Mouse (Mus musculus) spleen, adult 2 months (tissue): Measurements from ENCODE around the gene Fnip2. TPM values are rescaled to one million over a fixed set of nuclear protein-coding genes. Genes with fewer than 3 reads are reported as not detected.

Experiments
- DNase-seq, 2 experiments: peaks; one replicate each; pipeline versions ENCODE4 v3.0.0 to v3.0.0-alpha.2; 2012 to 2021; ENCODE audit warnings: low spot score in 2 of 2, low read depth in 1 of 2
- H3K27ac ChIP-seq: fragments of 200-500 bp; 2 replicates; pipeline ENCODE4 v1.5.1; 2012; ENCODE audit warnings: low read length, inconsistent platforms; ENCODE audit not compliant: insufficient read depth
- H3K27me3 ChIP-seq: fragments of 200-500 bp; 2 replicates; pipeline ENCODE4 v1.6.1; 2012; ENCODE audit warnings: mild to moderate bottlenecking, moderate library complexity, low read length, inconsistent platforms; ENCODE audit not compliant: control insufficient read depth, insufficient read depth
- H3K36me3 ChIP-seq: fragments of 200-500 bp; 2 replicates; pipeline ENCODE4 v1.6.1; 2012; ENCODE audit warnings: mild to moderate bottlenecking, low read length, inconsistent platforms; ENCODE audit not compliant: control insufficient read depth, insufficient read depth
- H3K4me1 ChIP-seq: fragments of 200-500 bp; 2 replicates; pipeline ENCODE4 v1.6.1; 2011; ENCODE audit warnings: inconsistent platforms; ENCODE audit not compliant: control insufficient read depth, insufficient read depth, insufficient read length
- H3K4me3 ChIP-seq: fragments of 200-500 bp; 2 replicates; pipeline ENCODE4 v1.5.1; 2011; ENCODE audit warnings: mild to moderate bottlenecking, inconsistent platforms; ENCODE audit not compliant: insufficient read depth, insufficient read length; ENCODE audit errors: extremely low read depth
- CTCF ChIP-seq: fragments of 200-500 bp; IDR thresholded peaks from 2 replicates; pipeline ENCODE4 v1.5.1; 2011; ENCODE audit warnings: mild to moderate bottlenecking, inconsistent platforms; ENCODE audit not compliant: insufficient read depth, insufficient read length, insufficient replicate concordance; ENCODE audit errors: extremely low read depth
- POLR2A ChIP-seq: fragments of 200-500 bp; IDR thresholded peaks from 2 replicates; pipeline ENCODE4 v1.6.1; 2011; ENCODE audit warnings: low read depth, low read length, inconsistent platforms
- WGBS: fragments of 180-500 bp; shearing (Covaris S2); methylation state at CpG from one replicate; pipeline ENCODE4 v1.1.7; 2018; 5-methylcytosine and 5-hydroxymethylcytosine counted together
- polyA plus RNA-seq: library from polyadenylated mRNA; depleted of rRNA; stranded (reverse); fragments of >200 nt; gene quantifications from 2 replicates; pipeline ENCODE4 v1.2.3, GENCODE M21; 2012

Gene Fnip2
- polyA plus RNA-seq, 1 experiment, result 3.1 TPM

DNA sequence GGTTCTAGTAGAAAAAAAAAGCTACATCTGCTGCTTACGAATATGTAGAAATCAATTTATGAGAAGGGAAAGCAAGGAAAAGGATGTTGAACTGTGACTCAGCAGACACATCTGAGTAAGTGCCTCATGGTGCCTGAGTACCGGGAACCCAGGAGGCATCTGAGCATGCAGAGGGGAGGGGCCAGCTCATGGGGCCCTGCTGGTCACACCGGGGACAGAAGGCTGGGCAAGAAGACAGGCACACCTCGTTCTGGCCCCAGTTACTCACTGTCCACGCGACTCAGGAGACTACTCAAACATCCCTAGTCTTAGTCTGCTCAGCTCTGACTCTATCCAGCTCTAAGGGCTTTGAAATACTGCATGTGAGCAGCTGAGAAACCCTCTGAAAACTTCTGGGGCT, 25.0 kb downstream of the Fnip2 start:
- Histone ChIP-seq H3K27ac (no peak overlapping the region), H3K27me3 (no peaks in the 10 kb centered on the region; the same call in 1 of the 2 replicates), H3K4me1 (no peaks in the 10 kb centered on the region), H3K36me3 (no peaks in the 10 kb centered on the region), H3K4me3 (no peak overlapping the region)
- 24% methylated on average over 6 of the region's 6 CpGs for WGBS
- TF ChIP-seq CTCF (no peak), POLR2A (no peak)
- no peak for DNase-seq

DNA sequence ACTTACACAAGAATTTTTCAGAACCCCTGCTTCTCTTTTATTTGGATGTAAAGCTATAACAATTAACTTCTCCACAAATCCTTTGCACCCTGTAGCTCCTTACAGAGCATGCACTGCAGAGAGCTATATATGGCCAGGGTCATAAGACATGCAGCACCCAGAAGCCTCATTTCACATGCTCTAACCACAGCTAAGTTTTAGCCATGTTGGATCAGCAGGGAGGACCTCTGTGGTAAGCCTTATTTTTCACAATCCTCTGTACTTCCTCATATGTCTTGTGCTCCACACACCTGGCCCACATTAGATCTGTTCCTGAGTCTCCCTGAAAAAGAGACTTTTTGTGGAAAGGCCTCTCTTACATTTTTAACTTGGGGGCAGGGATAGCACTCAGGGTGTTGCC, 27.9 kb downstream of the Fnip2 start:
- H3K36me3 ChIP-seq, result no peaks in the 10 kb centered on the region
- no peak overlapping the region for H3K27ac ChIP-seq
- TF ChIP-seq CTCF, result no peak
- no peak for TF ChIP-seq POLR2A
- H3K27me3 ChIP-seq, result no peaks in the 10 kb centered on the region; the same call in 1 of the 2 replicates
- H3K4me3 ChIP-seq, result no peak overlapping the region
- no peak for DNase-seq
- no peaks in the 10 kb centered on the region for H3K4me1 ChIP-seq

DNA sequence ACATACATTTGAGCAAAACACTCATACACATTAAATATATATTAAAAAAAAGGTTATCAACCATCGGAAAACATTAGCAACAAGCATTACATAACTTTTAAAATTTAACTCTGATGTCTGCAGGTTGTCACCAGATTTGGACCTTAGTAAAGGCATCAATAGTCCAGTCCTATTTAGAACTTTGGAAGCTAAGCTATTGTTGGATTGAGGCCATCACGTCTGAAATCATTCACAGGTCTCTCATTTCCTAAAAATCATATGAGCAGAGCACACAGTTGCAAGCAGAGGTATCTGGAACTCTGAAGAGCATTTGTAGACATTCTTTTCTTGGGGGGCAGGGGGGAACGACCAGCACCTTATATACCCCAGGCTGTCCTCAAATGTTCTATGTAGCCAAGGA, 28.5 kb downstream of the Fnip2 start:
- Histone ChIP-seq H3K4me1 (no peaks in the 10 kb centered on the region), H3K27ac (no peak overlapping the region), H3K36me3 (no peaks in the 10 kb centered on the region), H3K27me3 (no peaks in the 10 kb centered on the region; the same call in 1 of the 2 replicates), H3K4me3 (no peak overlapping the region)
- 85% methylated on average over 3 of the region's 3 CpGs for WGBS
- no peak for DNase-seq
- TF ChIP-seq CTCF, result no peak
- TF ChIP-seq POLR2A, result no peak

DNA sequence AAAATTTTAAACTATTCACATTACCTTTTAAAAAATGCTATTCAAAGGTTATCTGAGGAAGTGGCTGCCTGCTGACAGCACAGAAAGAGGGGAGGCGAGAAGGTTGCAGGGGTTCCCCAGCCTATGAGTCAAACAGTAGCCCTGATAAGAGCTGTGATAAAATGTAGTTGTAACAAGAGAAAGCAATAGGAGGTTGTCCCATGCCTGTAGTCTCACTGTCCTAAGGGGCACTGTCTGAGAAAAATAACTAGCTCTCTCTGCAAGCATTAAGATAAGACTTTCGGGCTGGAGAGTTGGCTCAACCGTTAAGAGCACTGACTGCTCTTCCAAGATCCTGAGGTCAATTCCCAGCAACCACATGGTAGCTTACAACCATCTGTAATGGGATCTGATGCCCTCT, 29.3 kb downstream of the Fnip2 start:
- H3K4me3 ChIP-seq, result no peak overlapping the region
- DNase-seq, result no peak
- WGBS, result 83% methylated on average over 3 of the region's 3 CpGs
- H3K4me1 ChIP-seq, result no peaks in the 10 kb centered on the region
- TF ChIP-seq CTCF (no peak), POLR2A (no peak)
- H3K36me3 ChIP-seq, result no peaks in the 10 kb centered on the region
- no peak overlapping the region for H3K27ac ChIP-seq
- no peaks in the 10 kb centered on the region; the same call in 1 of the 2 replicates for H3K27me3 ChIP-seq

DNA sequence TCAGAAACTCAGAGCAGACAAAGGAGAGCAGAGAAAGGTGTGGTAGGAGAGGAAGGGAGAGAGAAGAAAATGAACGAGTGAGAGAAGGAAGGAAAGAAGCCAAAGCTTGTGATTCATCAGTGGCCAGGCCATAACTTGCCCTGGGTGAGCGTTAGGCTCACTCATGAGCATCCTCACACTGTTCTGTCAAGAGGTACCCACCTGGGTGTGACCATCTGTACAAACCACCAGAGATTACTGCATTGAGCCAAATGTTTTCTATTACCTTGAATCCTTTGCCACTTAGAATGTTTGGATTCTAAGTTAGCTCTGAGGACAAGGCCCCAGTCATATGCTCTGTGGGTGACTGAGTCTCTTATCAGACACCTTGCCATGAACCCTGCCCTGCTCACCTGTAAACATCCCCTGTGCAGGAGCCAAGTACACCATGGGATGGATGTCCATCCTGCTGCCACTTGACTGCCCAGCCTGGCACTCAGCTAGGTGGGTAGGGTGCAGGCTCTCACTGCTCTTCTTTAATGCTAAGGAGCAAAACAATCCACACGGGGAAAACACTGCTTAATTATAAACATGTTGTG, 29.9 kb downstream of the Fnip2 start:
- Histone ChIP-seq H3K4me1 (no peaks in the 10 kb centered on the region), H3K36me3 (no peaks in the 10 kb centered on the region), H3K27me3 (no peaks in the 10 kb centered on the region; the same call in 1 of the 2 replicates), H3K4me3 (no peak overlapping the region), H3K27ac (no peak overlapping the region)
- TF ChIP-seq POLR2A (no peak), CTCF (no peak)
- WGBS, result 78% methylated on average over 3 of the region's 3 CpGs
- no peak for DNase-seq

DNA sequence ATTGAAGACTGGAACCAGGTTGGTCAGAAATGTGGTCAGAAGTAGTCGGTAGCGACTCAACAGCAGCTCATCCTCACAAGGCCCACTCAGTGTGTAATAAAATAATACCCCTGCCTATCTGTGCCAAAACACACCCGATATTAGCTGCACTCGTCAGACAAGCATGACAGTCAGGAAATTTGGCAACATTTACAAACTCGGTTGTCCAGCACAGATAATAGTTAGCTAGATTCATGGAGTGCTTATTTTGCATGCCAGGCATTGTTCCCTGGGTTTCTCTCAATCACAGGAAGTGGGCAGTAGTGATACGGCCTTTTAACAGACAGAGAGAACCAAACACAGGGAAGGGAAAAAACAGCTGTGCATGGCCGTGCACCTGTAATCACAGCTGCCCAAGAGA, 30.6 kb downstream of the Fnip2 start:
- WGBS, result 64% methylated on average over 7 of the region's 7 CpGs
- H3K4me3 ChIP-seq, result no peak overlapping the region
- H3K4me1 ChIP-seq, result peaks cover 4% of the 10 kb centered on the region; the same call in 1 of the 2 replicates
- no peak overlapping the region for H3K27ac ChIP-seq
- TF ChIP-seq POLR2A (no peak), CTCF (no peak)
- no peaks in the 10 kb centered on the region; the same call in 1 of the 2 replicates for H3K27me3 ChIP-seq
- H3K36me3 ChIP-seq, result no peaks in the 10 kb centered on the region
- no peak for DNase-seq

DNA sequence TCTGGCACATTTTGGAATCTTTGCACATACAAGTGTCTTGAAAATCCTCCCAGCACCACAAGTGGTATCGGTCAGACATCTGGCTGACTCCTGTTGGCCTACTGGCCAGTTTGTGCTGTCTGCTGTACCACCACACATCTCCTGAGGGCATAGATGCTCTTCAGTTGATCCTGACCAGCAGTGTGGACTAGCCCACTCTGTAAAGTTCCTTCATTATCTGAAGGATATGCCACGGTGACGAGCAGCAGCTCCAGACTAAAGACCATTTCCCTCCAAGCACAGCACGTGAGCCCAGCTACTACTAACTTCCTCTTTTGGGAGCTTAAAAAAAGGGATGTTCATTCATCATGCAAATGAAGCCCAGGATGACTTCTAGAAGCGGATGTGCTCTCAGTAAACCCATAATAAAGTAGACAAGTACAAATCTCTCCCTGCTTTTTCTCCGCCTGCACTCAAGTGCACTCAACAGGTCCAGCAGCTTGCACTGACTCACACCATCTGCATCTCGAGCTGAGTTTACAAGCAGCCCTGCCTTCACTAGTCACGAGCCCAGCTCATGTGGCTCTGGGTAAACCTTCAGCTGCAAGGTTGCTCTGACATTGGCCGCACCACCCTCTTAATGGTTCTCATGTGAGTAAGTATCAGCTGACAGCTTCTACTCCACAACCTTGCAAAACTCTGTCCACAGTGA, 35.9 kb downstream of the Fnip2 start:
- Histone ChIP-seq H3K27me3 (no peaks in the 10 kb centered on the region), H3K4me1 (peaks cover 6% of the 10 kb centered on the region; the same call in 1 of the 2 replicates), H3K4me3 (no peak overlapping the region), H3K27ac (no peak overlapping the region), H3K36me3 (no peaks in the 10 kb centered on the region)
- peak; percentile 42 to 65 for DNase-seq
- TF ChIP-seq CTCF, result no peak
- TF ChIP-seq POLR2A, result no peak
- 20% methylated on average over 9 of the region's 9 CpGs for WGBS
